Mouse (Mus musculus): ENCODE measurements at regions not wholly inside any gene's neighbourhood (a gene's known extent, or its start where the extent isn't known, plus 50 kb on each side); places are given as distances from the start of the nearest gene placed in this dataset.

GRCm38 (mm10) chr15:31741686-31742085 is 140.0 kb downstream of the Fam173b start:
- TF ChIP-seq HCFC1 (IDR thresholded peaks at IDR 0.05; ENCODE audit: low read depth, low read length) = no peak
- TF ChIP-seq TBP (conservative IDR thresholded peaks at IDR 0.05; ENCODE audit: low read depth, low read length) = no peak
- TF ChIP-seq USF1 (IDR thresholded peaks at IDR 0.05; ENCODE audit: low read depth, low read length) = no peak
- no peak for TF ChIP-seq ZNF384 (IDR thresholded peaks at IDR 0.05; ENCODE audit: low read depth, low read length)
- no peak for TF ChIP-seq MEF2A (IDR thresholded peaks at IDR 0.05; ENCODE audit: borderline replicate concordance, low read depth, low read length)
- TF ChIP-seq CHD1 (IDR thresholded peaks at IDR 0.05; ENCODE audit: low read depth, low read length) = no peak
- TF ChIP-seq POLR2A (IDR thresholded peaks at IDR 0.05; ENCODE audit: low read depth, low read length) = no peak
- no peak for TF ChIP-seq RCOR1 (conservative IDR thresholded peaks at IDR 0.05; ENCODE audit: low read depth, low read length)
- TF ChIP-seq EP300 (IDR thresholded peaks at IDR 0.05; ENCODE audit: low read length) = no peak

Data from CH12.LX (cell line).